Mouse (Mus musculus): ENCODE results near the gene Atf6. TPM values are rescaled to one million over a fixed set of nuclear protein-coding genes. Genes with fewer than 3 reads are reported as not detected.

Atf6 gene
- polyA plus RNA-seq, 1 experiment from 2014 or later, result 9.7 TPM

DNA sequence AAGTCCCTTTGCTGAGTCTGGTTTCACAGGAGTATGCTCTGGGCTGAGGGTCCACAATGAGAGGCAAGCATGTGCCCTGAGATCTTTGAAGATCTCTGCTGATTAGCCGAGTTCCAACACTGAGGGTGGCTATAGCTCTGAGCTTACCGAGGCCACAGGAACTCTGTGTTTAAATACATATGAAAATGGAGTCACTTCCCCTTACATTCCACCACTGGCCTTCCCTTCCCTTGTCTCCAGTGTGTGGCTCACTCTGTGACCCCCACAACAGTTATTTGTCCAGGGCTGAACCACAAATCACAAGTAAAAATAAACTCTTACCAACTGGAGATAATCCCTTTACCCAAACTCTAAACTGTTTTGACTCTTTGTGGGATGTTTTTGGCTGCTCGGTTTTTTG is 158.5 kb downstream of the Atf6 start:
- ATAC-seq (replicated peaks; ENCODE audit: low FRiP score, low TSS enrichment, low read depth), result no peak
- no peak overlapping the region for H3K9ac ChIP-seq (ENCODE audit: low read length)
- H3K9me3 ChIP-seq (ENCODE audit: control insufficient read depth, low read length), result no peaks in the 10 kb centered on the region
- H3K4me1 ChIP-seq (replicated peaks; ENCODE audit: control insufficient read depth, insufficient read depth, low read length), result no peaks in the 10 kb centered on the region
- WGBS, result 65% methylated on average over 3 of the region's 3 CpGs
- no peak for DNase-seq (ENCODE audit: low spot score)
- H3K36me3 ChIP-seq (ENCODE audit: control insufficient read depth, insufficient read depth, low read length), result peaks cover 4% of the 10 kb centered on the region; the same call in 1 of the 2 replicates
- H3K27ac ChIP-seq (ENCODE audit: low read depth), result no peak overlapping the region
- no peak overlapping the region for H3K4me2 ChIP-seq (ENCODE audit: low read length)
- H3K27me3 ChIP-seq (replicated peaks; ENCODE audit: control insufficient read depth, insufficient read depth, low read length), result no peaks in the 10 kb centered on the region
- H3K4me3 ChIP-seq (ENCODE audit: low read depth, low read length), result no peak overlapping the region

DNA sequence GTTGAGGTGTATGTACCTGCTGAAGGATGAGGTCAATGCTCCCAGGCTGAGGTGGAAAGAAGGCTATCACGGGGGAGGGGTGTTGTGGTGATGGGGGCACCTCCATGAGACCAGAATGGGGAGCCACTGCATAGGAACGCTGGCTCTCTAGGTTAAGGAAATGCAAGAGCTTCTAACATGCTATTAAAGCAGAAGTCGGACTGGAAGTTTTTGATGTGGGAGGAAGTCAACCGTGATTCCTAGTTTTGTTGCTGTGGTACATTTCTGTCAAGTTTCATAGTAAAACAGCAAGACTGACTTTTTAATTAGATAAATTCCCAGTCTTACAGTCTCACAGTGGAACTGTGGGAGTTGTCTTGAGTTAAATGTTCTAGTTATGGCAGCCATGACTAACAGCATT is 161.5 kb downstream of the Atf6 start:
- ATAC-seq (replicated peaks; ENCODE audit: low FRiP score, low TSS enrichment, low read depth), result no peak
- Histone ChIP-seq H3K4me3 (ENCODE audit: low read depth, low read length) (no peak overlapping the region), H3K9me3 (ENCODE audit: control insufficient read depth, low read length) (no peaks in the 10 kb centered on the region), H3K36me3 (ENCODE audit: control insufficient read depth, insufficient read depth, low read length) (peaks cover 4% of the 10 kb centered on the region; the same call in 1 of the 2 replicates), H3K4me2 (ENCODE audit: low read length) (no peak overlapping the region), H3K27me3 (replicated peaks; ENCODE audit: control insufficient read depth, insufficient read depth, low read length) (no peaks in the 10 kb centered on the region), H3K9ac (ENCODE audit: low read length) (no peak overlapping the region), H3K4me1 (replicated peaks; ENCODE audit: control insufficient read depth, insufficient read depth, low read length) (0 out of 2 replicates have a peak, but pooled peaks cover 7% of the 10 kb centered on the region), H3K27ac (ENCODE audit: low read depth) (no peak overlapping the region)
- WGBS, result 94% methylated on average over 4 of the region's 4 CpGs
- no peak for DNase-seq (ENCODE audit: low spot score)

GRCm38 (mm10) chr1:170704911-170705594 is 162.5 kb downstream of the Atf6 start:
- no peak for ATAC-seq (replicated peaks; ENCODE audit: low FRiP score, low TSS enrichment, low read depth)
- no peak overlapping the region for H3K27ac ChIP-seq (ENCODE audit: low read depth)
- no peak overlapping the region for H3K4me2 ChIP-seq (ENCODE audit: low read length)
- peaks cover 4% of the 10 kb centered on the region; the same call in 1 of the 2 replicates for H3K36me3 ChIP-seq (ENCODE audit: control insufficient read depth, insufficient read depth, low read length)
- DNase-seq (ENCODE audit: low spot score), result no peak
- no peak overlapping the region for H3K4me3 ChIP-seq (ENCODE audit: low read depth, low read length)
- H3K9me3 ChIP-seq (ENCODE audit: control insufficient read depth, low read length), result no peaks in the 10 kb centered on the region
- H3K4me1 ChIP-seq (replicated peaks; ENCODE audit: control insufficient read depth, insufficient read depth, low read length), result 0 out of 2 replicates have a peak, but pooled peaks cover 9% of the 10 kb centered on the region
- whole genome bisulfite sequencing, result 80% methylated on average over 4 of the region's 4 CpGs
- no peaks in the 10 kb centered on the region for H3K27me3 ChIP-seq (replicated peaks; ENCODE audit: control insufficient read depth, insufficient read depth, low read length)
- no peak overlapping the region for H3K9ac ChIP-seq (ENCODE audit: low read length)

DNA sequence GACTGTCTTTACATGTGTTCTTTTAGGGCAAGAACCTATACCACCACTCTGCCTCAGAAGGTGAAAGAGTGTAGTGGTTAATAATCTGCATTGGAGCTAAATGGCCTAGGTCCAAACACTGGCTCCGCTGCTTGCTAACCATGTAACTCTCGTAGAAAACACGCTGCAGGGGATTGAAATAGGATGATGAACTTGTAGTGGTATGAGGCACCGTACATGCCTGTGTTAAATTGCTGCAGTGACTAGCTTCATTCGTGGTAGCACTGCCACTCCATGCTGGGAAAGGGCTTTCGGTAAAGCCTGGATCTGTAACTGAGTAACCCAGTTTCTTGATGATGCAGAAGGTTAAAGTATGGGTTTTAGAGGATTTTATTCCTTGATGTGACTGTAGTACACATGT is 163.5 kb downstream of the Atf6 start:
- no peak for DNase-seq (ENCODE audit: low spot score)
- Histone ChIP-seq H3K4me1 (replicated peaks; ENCODE audit: control insufficient read depth, insufficient read depth, low read length) (0 out of 2 replicates have a peak, but pooled peaks cover 9% of the 10 kb centered on the region), H3K4me3 (ENCODE audit: low read depth, low read length) (no peak overlapping the region), H3K9me3 (ENCODE audit: control insufficient read depth, low read length) (no peaks in the 10 kb centered on the region), H3K36me3 (ENCODE audit: control insufficient read depth, insufficient read depth, low read length) (peaks cover 4% of the 10 kb centered on the region; the same call in 1 of the 2 replicates), H3K27me3 (replicated peaks; ENCODE audit: control insufficient read depth, insufficient read depth, low read length) (no peaks in the 10 kb centered on the region), H3K4me2 (ENCODE audit: low read length) (no peak overlapping the region), H3K9ac (ENCODE audit: low read length) (no peak overlapping the region), H3K27ac (ENCODE audit: low read depth) (no peak overlapping the region)
- ATAC-seq (replicated peaks; ENCODE audit: low FRiP score, low TSS enrichment, low read depth), result no peak
- WGBS, result 90% methylated on average over 6 of the region's 6 CpGs

DNA sequence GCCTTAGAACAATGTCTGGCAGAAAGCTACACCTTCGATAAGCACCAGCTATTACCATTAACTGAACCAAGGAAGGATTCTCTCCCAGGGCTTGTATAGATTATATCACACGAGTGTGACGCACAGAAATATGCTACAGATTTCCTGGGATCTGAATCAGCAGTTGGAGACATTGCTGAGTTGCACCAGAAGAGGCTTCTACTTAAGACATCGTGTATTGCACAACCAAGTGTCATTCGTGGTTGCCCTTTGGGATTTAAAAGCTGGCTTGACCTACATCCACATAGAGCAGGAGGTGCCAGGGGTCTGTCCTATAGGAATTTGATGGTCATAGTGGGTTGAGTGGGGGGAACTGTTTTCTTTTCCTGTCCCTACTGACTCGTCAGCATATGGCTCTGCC is 164.6 kb downstream of the Atf6 start:
- ATAC-seq (replicated peaks; ENCODE audit: low FRiP score, low TSS enrichment, low read depth) (no peak), DNase-seq (ENCODE audit: low spot score) (no peak)

GRCm38 (mm10) chr1:170702263-170702662 is 165.3 kb downstream of the Atf6 start:
- Histone ChIP-seq H3K27ac (ENCODE audit: low read depth) (no peak overlapping the region), H3K36me3 (ENCODE audit: control insufficient read depth, insufficient read depth, low read length) (no peaks in the 10 kb centered on the region), H3K27me3 (replicated peaks; ENCODE audit: control insufficient read depth, insufficient read depth, low read length) (no peaks in the 10 kb centered on the region), H3K4me1 (replicated peaks; ENCODE audit: control insufficient read depth, insufficient read depth, low read length) (0 out of 2 replicates have a peak, but pooled peaks cover 9% of the 10 kb centered on the region), H3K9ac (ENCODE audit: low read length) (no peak overlapping the region), H3K4me2 (ENCODE audit: low read length) (no peak overlapping the region), H3K4me3 (ENCODE audit: low read depth, low read length) (no peak overlapping the region), H3K9me3 (ENCODE audit: control insufficient read depth, low read length) (no peaks in the 10 kb centered on the region)
- ATAC-seq (replicated peaks; ENCODE audit: low FRiP score, low TSS enrichment, low read depth) (no peak), DNase-seq (ENCODE audit: low spot score) (no peak)
- 88% methylated on average over 2 of the region's 2 CpGs for WGBS

More for the DNA sequence above, 164.6 kb downstream of the Atf6 start:
- no peak overlapping the region for H3K9ac ChIP-seq (ENCODE audit: low read length)
- peaks cover 4% of the 10 kb centered on the region; the same call in 1 of the 2 replicates for H3K36me3 ChIP-seq (ENCODE audit: control insufficient read depth, insufficient read depth, low read length)
- no peak overlapping the region for H3K4me3 ChIP-seq (ENCODE audit: low read depth, low read length)
- H3K4me1 ChIP-seq (replicated peaks; ENCODE audit: control insufficient read depth, insufficient read depth, low read length), result 0 out of 2 replicates have a peak, but pooled peaks cover 9% of the 10 kb centered on the region
- WGBS, result 86% methylated on average over 6 of the region's 6 CpGs
- H3K27ac ChIP-seq (ENCODE audit: low read depth), result no peak overlapping the region
- no peak overlapping the region for H3K4me2 ChIP-seq (ENCODE audit: low read length)
- no peaks in the 10 kb centered on the region for H3K9me3 ChIP-seq (ENCODE audit: control insufficient read depth, low read length)
- H3K27me3 ChIP-seq (replicated peaks; ENCODE audit: control insufficient read depth, insufficient read depth, low read length), result no peaks in the 10 kb centered on the region

DNA sequence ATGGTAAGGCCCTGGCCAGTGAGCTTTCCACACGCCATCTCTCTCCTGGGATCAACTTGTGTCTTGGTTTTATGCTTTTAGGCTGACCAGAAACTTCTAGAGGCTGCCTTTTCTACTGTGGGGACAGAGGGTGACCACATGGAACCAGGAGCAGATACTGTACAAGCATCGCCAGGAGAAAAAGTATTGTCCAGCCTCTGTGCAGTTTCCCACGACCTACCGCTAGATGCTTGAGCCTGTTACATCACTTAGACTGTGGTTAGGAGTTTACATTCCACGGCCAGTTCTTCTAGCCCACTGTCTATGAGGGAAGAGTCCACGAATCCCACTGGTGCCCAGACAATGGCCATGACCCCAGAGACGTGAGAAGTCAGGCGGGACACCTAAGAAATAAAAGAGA is 166.0 kb downstream of the Atf6 start:
- no peak overlapping the region for H3K4me2 ChIP-seq (ENCODE audit: low read length)
- ATAC-seq (replicated peaks; ENCODE audit: low FRiP score, low TSS enrichment, low read depth) (no peak), DNase-seq (ENCODE audit: low spot score) (no peak)
- H3K4me3 ChIP-seq (ENCODE audit: low read depth, low read length), result no peak overlapping the region
- no peak overlapping the region for H3K27ac ChIP-seq (ENCODE audit: low read depth)
- 78% methylated on average over 8 of the region's 8 CpGs for WGBS
- H3K9me3 ChIP-seq (ENCODE audit: control insufficient read depth, low read length), result no peaks in the 10 kb centered on the region
- no peak overlapping the region for H3K9ac ChIP-seq (ENCODE audit: low read length)
- H3K36me3 ChIP-seq (ENCODE audit: control insufficient read depth, insufficient read depth, low read length), result no peaks in the 10 kb centered on the region
- 0 out of 2 replicates have a peak, but pooled peaks cover 9% of the 10 kb centered on the region for H3K4me1 ChIP-seq (replicated peaks; ENCODE audit: control insufficient read depth, insufficient read depth, low read length)
- H3K27me3 ChIP-seq (replicated peaks; ENCODE audit: control insufficient read depth, insufficient read depth, low read length), result no peaks in the 10 kb centered on the region

GRCm38 (mm10) chr1:170701178-170701577 is 166.4 kb downstream of the Atf6 start:
- Histone ChIP-seq H3K4me1 (replicated peaks; ENCODE audit: control insufficient read depth, insufficient read depth, low read length) (0 out of 2 replicates have a peak, but pooled peaks cover 9% of the 10 kb centered on the region), H3K9ac (ENCODE audit: low read length) (no peak overlapping the region), H3K4me3 (ENCODE audit: low read depth, low read length) (no peak overlapping the region), H3K27ac (ENCODE audit: low read depth) (no peak overlapping the region), H3K4me2 (ENCODE audit: low read length) (no peak overlapping the region), H3K36me3 (ENCODE audit: control insufficient read depth, insufficient read depth, low read length) (no peaks in the 10 kb centered on the region), H3K27me3 (replicated peaks; ENCODE audit: control insufficient read depth, insufficient read depth, low read length) (no peaks in the 10 kb centered on the region), H3K9me3 (ENCODE audit: control insufficient read depth, low read length) (no peaks in the 10 kb centered on the region)
- 39% methylated on average over 3 of the region's 3 CpGs for WGBS
- DNase-seq (ENCODE audit: low spot score), result no peak
- ATAC-seq (replicated peaks; ENCODE audit: low FRiP score, low TSS enrichment, low read depth), result no peak

Data from intestine, embryonic 14.5 days (tissue).